Mouse (Mus musculus): ENCODE measurements around the gene B3gnt3. TPM values are rescaled to one million over a fixed set of nuclear protein-coding genes. Genes with fewer than 3 reads are reported as not detected.

The B3gnt3 gene
- polyA plus RNA-seq, 1 experiment = 0.44 TPM

- TF ChIP-seq CTCF (IDR thresholded peaks at IDR 0.05; ENCODE audit: borderline replicate concordance, insufficient read depth, low read depth, low read length) (peak; percentile 66), POLR2A (IDR thresholded peaks at IDR 0.05; ENCODE audit: borderline replicate concordance, insufficient read depth, low read length) (no peak)
- WGBS = 57% methylated on average over 3 of the region's 3 CpGs
- DNase-seq = peak; percentile 67 to 74
- Histone ChIP-seq H3K4me1 (ENCODE audit: control insufficient read depth, insufficient read depth, low read length) (no peaks in the 10 kb centered on the region), H3K27me3 (ENCODE audit: control insufficient read depth, insufficient read depth, low read length) (no peaks in the 10 kb centered on the region), H3K4me3 (replicated peaks; ENCODE audit: insufficient read depth, low read depth, low read length) (no peak overlapping the region), H3K27ac (ENCODE audit: insufficient read depth, low read length) (no peak overlapping the region)
Observed at GRCm38 (mm10) chr8:71731652-71732230, 30.2 kb upstream of the B3gnt3 start.

GRCm38 (mm10) chr8:71728826-71729620 is 27.4 kb upstream of the B3gnt3 start:
- H3K27ac ChIP-seq (ENCODE audit: insufficient read depth, low read length) = no peak overlapping the region
- TF ChIP-seq POLR2A (IDR thresholded peaks at IDR 0.05; ENCODE audit: borderline replicate concordance, insufficient read depth, low read length) = no peak
- peak overlapping the region; percentile 58 for H3K4me3 ChIP-seq (replicated peaks; ENCODE audit: insufficient read depth, low read depth, low read length)
- peaks cover 9% of the 10 kb centered on the region for H3K4me1 ChIP-seq (ENCODE audit: control insufficient read depth, insufficient read depth, low read length)
- 5% methylated on average over 16 of the region's 16 CpGs for whole genome bisulfite sequencing
- peak in 1 of 2 experiments; percentile 33 for DNase-seq
- H3K27me3 ChIP-seq (ENCODE audit: control insufficient read depth, insufficient read depth, low read length) = no peaks in the 10 kb centered on the region

- no peak overlapping the region for H3K27ac ChIP-seq (ENCODE audit: insufficient read depth, low read length)
- DNase-seq = peak; percentile 71 to 75
- WGBS = 9% methylated on average over 21 of the region's 21 CpGs
Observed at GRCm38 (mm10) chr8:71728240-71728785, 26.7 kb upstream of the B3gnt3 start.

GRCm38 (mm10) chr8:71725122-71725924 is 23.7 kb upstream of the B3gnt3 start, which contains the start of gene Fcho1:
Fcho1 (minus strand) TSS chr8:71725716.
- under 1% methylated on average over 51 of the region's 54 CpGs for WGBS
- H3K4me3 ChIP-seq (replicated peaks; ENCODE audit: insufficient read depth, low read depth, low read length) = peak within 1 kb of the TSS; percentile 87
- TF ChIP-seq POLR2A (IDR thresholded peaks at IDR 0.05; ENCODE audit: borderline replicate concordance, insufficient read depth, low read length) (peak; percentile 43; the same call in 1 of the 2 replicates), CTCF (IDR thresholded peaks at IDR 0.05; ENCODE audit: borderline replicate concordance, insufficient read depth, low read depth, low read length) (no peak)
- peak within 1 kb of the TSS; percentile 42; the same call in 1 of the 2 replicates for H3K27ac ChIP-seq (ENCODE audit: insufficient read depth, low read length)
- DNase-seq = peak; percentile 88 to 92
- H3K27me3 ChIP-seq (ENCODE audit: control insufficient read depth, insufficient read depth, low read length) = no peaks in the 10 kb centered on the region
- H3K4me1 ChIP-seq (ENCODE audit: control insufficient read depth, insufficient read depth, low read length) = peaks cover 11% of the 10 kb centered on the region

More at GRCm38 (mm10) chr8:71728240-71728785, 26.7 kb upstream of the B3gnt3 start:
- Histone ChIP-seq H3K27me3 (ENCODE audit: control insufficient read depth, insufficient read depth, low read length) (no peaks in the 10 kb centered on the region), H3K4me1 (ENCODE audit: control insufficient read depth, insufficient read depth, low read length) (peaks cover 11% of the 10 kb centered on the region), H3K4me3 (replicated peaks; ENCODE audit: insufficient read depth, low read depth, low read length) (peak overlapping the region; percentile 58)
- peak; percentile 50; the same call in 1 of the 2 replicates for TF ChIP-seq POLR2A (IDR thresholded peaks at IDR 0.05; ENCODE audit: borderline replicate concordance, insufficient read depth, low read length)
- no peak for TF ChIP-seq CTCF (IDR thresholded peaks at IDR 0.05; ENCODE audit: borderline replicate concordance, insufficient read depth, low read depth, low read length)

GRCm38 (mm10) chr8:71724389-71724788 is 22.8 kb upstream of the B3gnt3 start:
- Histone ChIP-seq H3K4me3 (replicated peaks; ENCODE audit: insufficient read depth, low read depth, low read length) (peak overlapping the region; percentile 87), H3K27me3 (ENCODE audit: control insufficient read depth, insufficient read depth, low read length) (no peaks in the 10 kb centered on the region), H3K4me1 (ENCODE audit: control insufficient read depth, insufficient read depth, low read length) (peaks cover 11% of the 10 kb centered on the region), H3K27ac (ENCODE audit: insufficient read depth, low read length) (no peak overlapping the region)
- no peak for DNase-seq
- 81% methylated on average over 4 of the region's 4 CpGs for WGBS
- TF ChIP-seq CTCF (IDR thresholded peaks at IDR 0.05; ENCODE audit: borderline replicate concordance, insufficient read depth, low read depth, low read length) (no peak), POLR2A (IDR thresholded peaks at IDR 0.05; ENCODE audit: borderline replicate concordance, insufficient read depth, low read length) (no peak)

GRCm38 (mm10) chr8:71723047-71723551 is 21.5 kb upstream of the B3gnt3 start:
- no peak overlapping the region for H3K27ac ChIP-seq (ENCODE audit: insufficient read depth, low read length)
- H3K4me3 ChIP-seq (replicated peaks; ENCODE audit: insufficient read depth, low read depth, low read length) = no peak overlapping the region
- peaks cover 11% of the 10 kb centered on the region for H3K4me1 ChIP-seq (ENCODE audit: control insufficient read depth, insufficient read depth, low read length)

GRCm38 (mm10) chr8:71719928-71720457 is 18.4 kb upstream of the B3gnt3 start:
- Histone ChIP-seq H3K27ac (ENCODE audit: insufficient read depth, low read length) (no peak overlapping the region), H3K4me3 (replicated peaks; ENCODE audit: insufficient read depth, low read depth, low read length) (no peak overlapping the region), H3K27me3 (ENCODE audit: control insufficient read depth, insufficient read depth, low read length) (no peaks in the 10 kb centered on the region), H3K4me1 (ENCODE audit: control insufficient read depth, insufficient read depth, low read length) (peaks cover 8% of the 10 kb centered on the region; the same call in 1 of the 2 replicates)
- WGBS = 33% methylated on average over 7 of the region's 7 CpGs
- DNase-seq = no peak
- no peak for TF ChIP-seq CTCF (IDR thresholded peaks at IDR 0.05; ENCODE audit: borderline replicate concordance, insufficient read depth, low read depth, low read length)
- no peak for TF ChIP-seq POLR2A (IDR thresholded peaks at IDR 0.05; ENCODE audit: borderline replicate concordance, insufficient read depth, low read length)

More at GRCm38 (mm10) chr8:71723047-71723551, 21.5 kb upstream of the B3gnt3 start:
- WGBS = 70% methylated on average over 14 of the region's 14 CpGs
- no peak for DNase-seq
- TF ChIP-seq CTCF (IDR thresholded peaks at IDR 0.05; ENCODE audit: borderline replicate concordance, insufficient read depth, low read depth, low read length) = no peak
- TF ChIP-seq POLR2A (IDR thresholded peaks at IDR 0.05; ENCODE audit: borderline replicate concordance, insufficient read depth, low read length) = no peak
- no peaks in the 10 kb centered on the region for H3K27me3 ChIP-seq (ENCODE audit: control insufficient read depth, insufficient read depth, low read length)

Data from cerebellum, adult 2 months (tissue).